Mouse (Mus musculus): ENCODE results near the gene Oosp2. TPM values are rescaled to one million over a fixed set of nuclear protein-coding genes. Genes with fewer than 3 reads are reported as not detected.

Oosp2 gene
- polyA plus RNA-seq (2014; fragmentation: Illumina TruSeq; extraction: RNeasy Lipid Tissue Mini Kit (QIAGEN cat#74804); ENCODE audit: low read depth, low replicate concordance): not detected

DNA sequence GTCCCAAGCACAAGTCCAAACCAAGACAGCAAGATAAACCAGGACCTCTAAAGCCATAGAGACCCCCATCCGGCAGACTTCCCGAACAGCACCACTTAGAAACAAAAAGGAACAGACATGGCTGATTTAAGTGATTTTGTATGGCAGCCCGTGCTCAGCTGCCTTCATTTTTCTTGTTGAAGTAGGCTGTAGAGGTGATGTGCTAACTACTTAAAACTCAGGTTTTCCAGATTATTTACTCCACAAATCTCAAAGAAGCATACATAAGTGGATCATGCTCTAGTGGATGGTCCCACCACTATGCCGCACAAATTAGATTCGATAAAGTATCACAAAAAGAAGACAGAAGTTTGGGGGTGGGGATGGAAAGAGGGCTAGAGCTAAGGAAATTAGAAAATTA is at the start of gene Oosp2:
Gene Oosp2, minus strand, starts transcription at position 101 of the 400 bp plus-strand sequence.

DNA sequence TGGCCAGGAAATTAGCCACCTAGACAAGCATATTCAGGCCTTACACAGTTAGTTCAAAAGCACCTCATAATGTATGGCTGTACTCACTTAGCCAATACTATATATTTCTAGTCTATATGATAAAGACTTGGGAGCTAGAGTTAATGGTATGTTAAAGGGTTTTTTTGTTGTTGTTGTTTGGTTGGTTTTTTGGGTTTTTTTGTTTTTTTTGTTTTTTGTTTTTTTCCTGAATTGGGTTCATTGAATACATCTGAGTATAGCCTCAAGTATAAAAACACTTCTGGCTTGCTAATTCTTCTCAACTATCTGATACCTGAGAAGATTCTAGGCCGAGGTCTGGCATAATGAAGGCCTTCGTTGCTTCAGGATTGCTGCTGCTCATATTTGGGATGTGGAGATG is 36.4 kb upstream of the Oosp2 start, which contains the start of gene Oosp3:
Gene Oosp3, plus strand, starts transcription at position 301 of the 400 bp plus-strand sequence.

GRCm38 (mm10) chr19:11690839-11691238 is 30.5 kb upstream of the Oosp2 start, which contains the start of gene Oosp1:
Gene Oosp1 (minus strand): TSS chr19:11691150.

DNA sequence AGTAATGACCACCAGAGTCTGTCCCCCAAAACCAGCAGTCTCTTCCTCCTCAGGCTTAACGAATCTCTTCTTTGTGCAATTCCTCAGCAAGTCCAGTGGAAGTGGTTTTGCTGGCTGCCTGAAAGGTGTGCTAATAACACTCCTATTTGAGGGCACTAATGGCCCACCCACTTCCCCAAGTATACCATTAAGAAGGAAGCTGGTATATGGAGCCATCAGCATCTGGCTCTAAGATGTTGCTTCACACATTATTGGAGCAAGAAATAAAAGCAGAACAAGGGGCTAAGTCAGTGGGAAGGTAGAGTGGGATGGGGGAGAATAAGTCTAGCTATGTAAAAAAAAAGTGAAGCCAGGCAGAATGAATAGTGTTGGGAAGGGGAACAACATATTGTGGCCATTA is 19.6 kb downstream of the Oosp2 start, which contains the start of gene Ms4a3:
Gene Ms4a3, minus strand, starts transcription at position 120 of the 400 bp plus-strand sequence.

DNA sequence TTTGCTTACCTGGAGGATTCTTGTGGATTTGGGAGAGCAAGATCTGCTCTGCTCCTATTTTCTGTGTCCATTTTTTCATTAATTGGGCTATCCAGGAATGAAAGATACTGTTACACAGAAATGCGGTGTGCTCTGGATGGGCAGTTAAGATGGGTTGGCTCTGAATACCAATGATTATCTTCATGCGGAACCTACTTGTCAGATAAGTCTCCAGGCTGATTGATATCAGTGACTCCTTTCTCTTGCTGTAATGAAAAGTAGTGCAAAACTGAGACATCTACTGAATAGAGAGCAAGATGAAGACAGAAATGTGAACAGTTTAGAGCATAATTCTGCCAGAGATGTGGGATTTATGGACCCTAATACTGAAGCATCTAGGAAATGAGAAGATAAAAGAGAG is 36.8 kb downstream of the Oosp2 start, which contains the start of gene Ms4a2:
Gene Ms4a2, minus strand, starts transcription at position 169 of the 400 bp plus-strand sequence.

GRCm38 (mm10) chr19:11604603-11605002 is 55.8 kb downstream of the Oosp2 start, which contains the start of gene Ms4a6d:
Gene Ms4a6d (minus strand): TSS chr19:11604849.

Other genes with a start within 250 kb of the Oosp2 start
- gene Ms4a4b, start 217.0 kb downstream of the Oosp2 start, polyA plus RNA-seq (2014; fragmentation: Illumina TruSeq; extraction: RNeasy Lipid Tissue Mini Kit (QIAGEN cat#74804); ENCODE audit: low read depth, low replicate concordance): 1.1 TPM
- 4.2 TPM for gene Ms4a6c, start 191.2 kb downstream of the Oosp2 start, polyA plus RNA-seq (2014; fragmentation: Illumina TruSeq; extraction: RNeasy Lipid Tissue Mini Kit (QIAGEN cat#74804); ENCODE audit: low read depth, low replicate concordance)
- not detected for gene Gm8369, start 174.6 kb downstream of the Oosp2 start, polyA plus RNA-seq (2014; fragmentation: Illumina TruSeq; extraction: RNeasy Lipid Tissue Mini Kit (QIAGEN cat#74804); ENCODE audit: low read depth, low replicate concordance)
- gene Ms4a6b, start 144.0 kb downstream of the Oosp2 start, polyA plus RNA-seq (2014; fragmentation: Illumina TruSeq; extraction: RNeasy Lipid Tissue Mini Kit (QIAGEN cat#74804); ENCODE audit: low read depth, low replicate concordance): 2.7 TPM
- gene Ms4a4d, start 123.8 kb downstream of the Oosp2 start, polyA plus RNA-seq (2014; fragmentation: Illumina TruSeq; extraction: RNeasy Lipid Tissue Mini Kit (QIAGEN cat#74804); ENCODE audit: low read depth, low replicate concordance): 2.9 TPM
- gene Ms4a6d, start 55.7 kb downstream of the Oosp2 start, polyA plus RNA-seq (2014; fragmentation: Illumina TruSeq; extraction: RNeasy Lipid Tissue Mini Kit (QIAGEN cat#74804); ENCODE audit: low read depth, low replicate concordance): 0.97 TPM
- 5.0 TPM for gene Ms4a2, start 36.8 kb downstream of the Oosp2 start, polyA plus RNA-seq (2014; fragmentation: Illumina TruSeq; extraction: RNeasy Lipid Tissue Mini Kit (QIAGEN cat#74804); ENCODE audit: low read depth, low replicate concordance)
- gene Ms4a3, start 19.7 kb downstream of the Oosp2 start, polyA plus RNA-seq (2014; fragmentation: Illumina TruSeq; extraction: RNeasy Lipid Tissue Mini Kit (QIAGEN cat#74804); ENCODE audit: low read depth, low replicate concordance): not detected
- gene Oosp1, start 30.6 kb upstream of the Oosp2 start, polyA plus RNA-seq (2014; fragmentation: Illumina TruSeq; extraction: RNeasy Lipid Tissue Mini Kit (QIAGEN cat#74804); ENCODE audit: low read depth, low replicate concordance): not detected
- not detected for gene Oosp3, start 36.5 kb upstream of the Oosp2 start, polyA plus RNA-seq (2014; fragmentation: Illumina TruSeq; extraction: RNeasy Lipid Tissue Mini Kit (QIAGEN cat#74804); ENCODE audit: low read depth, low replicate concordance)
- gene Gif, start 87.0 kb upstream of the Oosp2 start, polyA plus RNA-seq (2014; fragmentation: Illumina TruSeq; extraction: RNeasy Lipid Tissue Mini Kit (QIAGEN cat#74804); ENCODE audit: low read depth, low replicate concordance): not detected
- gene Mrpl16, start 109.8 kb upstream of the Oosp2 start, polyA plus RNA-seq (2014; fragmentation: Illumina TruSeq; extraction: RNeasy Lipid Tissue Mini Kit (QIAGEN cat#74804); ENCODE audit: low read depth, low replicate concordance): 54.7 TPM
- 54.3 TPM for gene Stx3, start 158.8 kb upstream of the Oosp2 start, polyA plus RNA-seq (2014; fragmentation: Illumina TruSeq; extraction: RNeasy Lipid Tissue Mini Kit (QIAGEN cat#74804); ENCODE audit: low read depth, low replicate concordance)
- gene Olfr1417, start 178.7 kb upstream of the Oosp2 start, polyA plus RNA-seq (2014; fragmentation: Illumina TruSeq; extraction: RNeasy Lipid Tissue Mini Kit (QIAGEN cat#74804); ENCODE audit: low read depth, low replicate concordance): not detected
- gene Olfr1418, start 200.5 kb upstream of the Oosp2 start, polyA plus RNA-seq (2014; fragmentation: Illumina TruSeq; extraction: RNeasy Lipid Tissue Mini Kit (QIAGEN cat#74804); ENCODE audit: low read depth, low replicate concordance): not detected
- not detected for gene Olfr1419, start 214.5 kb upstream of the Oosp2 start, polyA plus RNA-seq (2014; fragmentation: Illumina TruSeq; extraction: RNeasy Lipid Tissue Mini Kit (QIAGEN cat#74804); ENCODE audit: low read depth, low replicate concordance)
- not detected for gene Olfr1420, start 226.0 kb upstream of the Oosp2 start, polyA plus RNA-seq (2014; fragmentation: Illumina TruSeq; extraction: RNeasy Lipid Tissue Mini Kit (QIAGEN cat#74804); ENCODE audit: low read depth, low replicate concordance)